Mouse (Mus musculus) heart, adult 8-10 months (tissue): ENCODE measurements around the gene Iqsec2. TPM values are rescaled to one million over a fixed set of nuclear protein-coding genes. Genes with fewer than 3 reads are reported as not detected.

Experiments used
- DNase-seq: peaks from one replicate; pipeline ENCODE4 v3.0.0; 2022; ENCODE audit warnings: low spot score
- total RNA-seq, 4 experiments: library from RNA; stranded (reverse); gene quantifications; 2 replicates each; pipeline ENCODE4 v1.2.4; 2022

Iqsec2 gene
- total RNA-seq, 4 experiments from 2014 or later, result 64.3 to 87.0 (median 82.0) TPM

- DNase-seq, result no peak
These were observed 100.6 kb downstream of the Iqsec2 start for GRCm38 (mm10) chrX:152244492-152245189.

- peak; percentile 1 for DNase-seq
These were observed 127.1 kb downstream of the Iqsec2 start for GRCm38 (mm10) chrX:152271189-152271588.

Other genes with a start within 250 kb of the Iqsec2 start
- gene Hsd17b10, start 142.4 kb upstream of the Iqsec2 start, total RNA-seq, result 100 to 1,000 TPM; 222 to 288 (median 242) TPM
- under 1 TPM; 0.23 to 0.75 (median 0.48) TPM for gene Ribc1, start 128.0 kb upstream of the Iqsec2 start, total RNA-seq
- 10 to 100 TPM; 19.7 to 25.7 (median 23.6) TPM for gene Smc1a, start 127.8 kb upstream of the Iqsec2 start, total RNA-seq
- gene Kdm5c, start 88.8 kb downstream of the Iqsec2 start, total RNA-seq, result 10 to 100 TPM; 26.9 to 54.4 (median 37.6) TPM
- 1 to 10 TPM; 2.3 to 5.2 (median 2.5) TPM for gene Kantr, start 183.2 kb downstream of the Iqsec2 start, total RNA-seq
- 10 to 100 TPM; 10.9 to 17.1 (median 11.9) TPM for gene Tspyl2, start 198.2 kb downstream of the Iqsec2 start, total RNA-seq
- gene Gpr173, start 224.4 kb downstream of the Iqsec2 start, total RNA-seq, result under 1 TPM in 3 of 4 experiments, not detected in 1; 0.22 to 0.65 (median 0.41) TPM